ENCODE assay signal across 13 mouse cellular contexts in genomic region chr3:24787451-24788148, GRCm38 (mm10).
"Had no signal": no experiment of that assay in that cellular context is flagged by ENCODE, and none has a peak within 500 bp of the region (broad histone marks: within the 10 kb centered on the region; RNA-seq: fewer than 3 reads in every experiment).

No protein-coding gene starts in this region.

- DNase-seq: liver, postnatal 0 days; lung, adult 2 months; lung, postnatal 14 days; lung, postnatal 36 days; midbrain, embryonic 14.5 days; retina, postnatal 1 day; right cerebral cortex, adult 18-20 months; spleen, adult 18-20 months; thymus, adult 2 months; thymus, postnatal 25 days; thymus, postnatal 4 days had no signal

- ATAC-seq: liver, postnatal 0 days; lung, postnatal 0 days; midbrain, embryonic 16.5 days had no signal
